Comparison of ENCODE assay signal across 11 mouse cellular contexts in genomic region chr16:26252824-26253223, GRCm38 (mm10).
DNase-seq lines count a peak whose midpoint lies in the region; ATAC-seq and TF ChIP-seq lines count a peak whose summit lies in the region.
"Had no signal": no experiment of that assay in that cellular context is flagged by ENCODE, and none has a peak within 500 bp of the region (broad histone marks: within the 10 kb centered on the region; RNA-seq: fewer than 3 reads in every experiment).

No protein-coding gene starts in this region.

- DNase-seq in kidney, adult 8-10 months = peak; percentile 5 to 34
- DNase-seq in 416B (ENCODE audit: low read depth) = peak; percentile 17
- DNase-seq in MEL (ENCODE audit: low read depth, low spot score) = no peak
- peak; percentile 64 for DNase-seq in kidney, postnatal 0 days (ENCODE audit: low spot score)
- no peak for DNase-seq in cerebellum, postnatal 36 days
- DNase-seq in adrenal gland, adult 18-20 months (ENCODE audit: low spot score in 2 of 2) = no peak
- DNase-seq: spleen, adult 18-20 months had no signal

- no peak overlapping the region for H3K4me2 ChIP-seq in kidney, embryonic 14.5 days (replicated peaks; ENCODE audit: low read depth, low read length)
- H3K4me2 ChIP-seq in kidney, postnatal 0 days (ENCODE audit: low read length) = no peak overlapping the region
- H3K4me2 ChIP-seq: embryonic facial prominence, embryonic 12.5 days; heart, embryonic 12.5 days; neural tube, embryonic 15.5 days had no signal

- no peak for TF ChIP-seq EP300 in MEL (IDR thresholded peaks at IDR 0.05; ENCODE audit: low read depth in 1 of 2, low read length in 2 of 2)

- H3K36me3 ChIP-seq in kidney, embryonic 14.5 days (ENCODE audit: control insufficient read depth, insufficient read depth, low read length) = no peaks in the 10 kb centered on the region
- no peaks in the 10 kb centered on the region for H3K36me3 ChIP-seq in MEL (ENCODE audit: control insufficient read depth in 1 of 2, insufficient read depth in 2 of 2, low read length in 2 of 2)
- H3K36me3 ChIP-seq in kidney, postnatal 0 days (ENCODE audit: insufficient read depth, low read length) = no peaks in the 10 kb centered on the region
- H3K36me3 ChIP-seq: embryonic facial prominence, embryonic 12.5 days; heart, embryonic 12.5 days; neural tube, embryonic 15.5 days had no signal

- H3K9ac ChIP-seq in kidney, embryonic 14.5 days (ENCODE audit: low read depth, low read length) = no peak overlapping the region
- no peak overlapping the region for H3K9ac ChIP-seq in MEL (ENCODE audit: control insufficient read depth, low read depth, low read length, poor library complexity, severe bottlenecking)
- H3K9ac ChIP-seq in kidney, postnatal 0 days (ENCODE audit: low read depth, low read length) = no peak overlapping the region
- H3K9ac ChIP-seq: embryonic facial prominence, embryonic 12.5 days; heart, embryonic 12.5 days; neural tube, embryonic 15.5 days had no signal

- TF ChIP-seq RAD21 in MEL (IDR thresholded peaks at IDR 0.05; ENCODE audit: low read depth, low read length) = peak; percentile 6

- WGBS in kidney, embryonic 14.5 days = 72% methylated on average over 2 of the region's 2 CpGs
- WGBS in kidney, postnatal 0 days = 61% methylated on average over 2 of the region's 2 CpGs

- no peaks in the 10 kb centered on the region for H3K79me2 ChIP-seq in MEL (ENCODE audit: control insufficient read depth, insufficient read depth, low read length, poor library complexity)

- no peak for TF ChIP-seq POLR2A in MEL (IDR thresholded peaks at IDR 0.05; ENCODE audit: control insufficient read depth in 1 of 2, insufficient read depth in 1 of 2, low read depth in 1 of 2, low read length in 2 of 2, poor library complexity in 1 of 2)

- H3K9me3 ChIP-seq in kidney, embryonic 14.5 days (ENCODE audit: control insufficient read depth, low read length) = no peaks in the 10 kb centered on the region
- no peaks in the 10 kb centered on the region for H3K9me3 ChIP-seq in MEL (replicated peaks; ENCODE audit: insufficient read depth, low read length)
- no peaks in the 10 kb centered on the region for H3K9me3 ChIP-seq in kidney, postnatal 0 days (replicated peaks; ENCODE audit: low read length)
- H3K9me3 ChIP-seq: embryonic facial prominence, embryonic 12.5 days; heart, embryonic 12.5 days; neural tube, embryonic 15.5 days had no signal

- H3K27ac ChIP-seq in kidney, embryonic 14.5 days (ENCODE audit: low read depth, low read length) = no peak overlapping the region
- no peak overlapping the region for H3K27ac ChIP-seq in MEL (ENCODE audit: control insufficient read depth, low read depth, low read length)
- H3K27ac ChIP-seq in kidney, postnatal 0 days = no peak overlapping the region
- H3K27ac ChIP-seq: embryonic facial prominence, embryonic 12.5 days; neural tube, embryonic 15.5 days had no signal

- no peaks in the 10 kb centered on the region for H3K4me1 ChIP-seq in kidney, embryonic 14.5 days (ENCODE audit: control insufficient read depth, insufficient read depth, low read length)
- H3K4me1 ChIP-seq in MEL (ENCODE audit: control insufficient read depth in 1 of 2, insufficient read depth in 2 of 2, low read length in 2 of 2) = no peaks in the 10 kb centered on the region
- H3K4me1 ChIP-seq in kidney, postnatal 0 days (replicated peaks; ENCODE audit: insufficient read depth, low read length) = no peaks in the 10 kb centered on the region
- H3K4me1 ChIP-seq: embryonic facial prominence, embryonic 12.5 days; neural tube, embryonic 15.5 days had no signal

- no peaks in the 10 kb centered on the region for H3K27me3 ChIP-seq in kidney, embryonic 14.5 days (ENCODE audit: control insufficient read depth, insufficient read depth, low read length)
- H3K27me3 ChIP-seq in MEL (ENCODE audit: control insufficient read depth in 1 of 2, insufficient read depth in 2 of 2, low read length in 2 of 2) = no peaks in the 10 kb centered on the region
- no peaks in the 10 kb centered on the region for H3K27me3 ChIP-seq in kidney, postnatal 0 days (ENCODE audit: insufficient read depth, low read length)
- H3K27me3 ChIP-seq: embryonic facial prominence, embryonic 12.5 days; heart, embryonic 12.5 days; neural tube, embryonic 15.5 days had no signal

- ATAC-seq in kidney, embryonic 14.5 days (ENCODE audit: low FRiP score, low TSS enrichment) = no peak
- 0 out of 2 replicates have a peak, but pooled peaks have one; percentile 40 for ATAC-seq in kidney, postnatal 0 days (replicated peaks; ENCODE audit: low FRiP score, low read depth)

- TF ChIP-seq CTCF in MEL (IDR thresholded peaks at IDR 0.05 in 2 of 3, conservative IDR thresholded peaks at IDR 0.05 in 1 of 3; ENCODE audit: control insufficient read depth in 1 of 3, insufficient read depth in 1 of 3, low read depth in 2 of 3, low read length in 3 of 3, poor library complexity in 1 of 3, severe bottlenecking in 1 of 3) = peak in 1 of 3 experiments; percentile 14; a peak in 1 of 6 replicates
- TF ChIP-seq CTCF in kidney, postnatal 0 days (IDR thresholded peaks at IDR 0.05; ENCODE audit: low read depth) = peak; percentile 71

- H3K4me3 ChIP-seq in kidney, embryonic 14.5 days (ENCODE audit: low read length) = no peak overlapping the region
- H3K4me3 ChIP-seq in MEL (ENCODE audit: control insufficient read depth in 1 of 2, insufficient read depth in 1 of 2, low read depth in 2 of 2, low read length in 2 of 2) = no peak overlapping the region
- H3K4me3 ChIP-seq in kidney, postnatal 0 days (replicated peaks; ENCODE audit: low read depth, low read length) = no peak overlapping the region
- H3K4me3 ChIP-seq: embryonic facial prominence, embryonic 12.5 days; heart, embryonic 12.5 days; neural tube, embryonic 15.5 days had no signal

TF ChIP-seq in MEL, 35 proteins besides CTCF, POLR2A, EP300 and RAD21:
- TF ChIP-seq MAFK (IDR thresholded peaks at IDR 0.05; ENCODE audit: borderline replicate concordance, low read depth, low read length) (no peak), HCFC1 (IDR thresholded peaks at IDR 0.05; ENCODE audit: low read depth, low read length) (no peak), POLR2AphosphoS5 (IDR thresholded peaks at IDR 0.05; ENCODE audit: borderline replicate concordance, low read depth, low read length) (no peak), MAX (IDR thresholded peaks at IDR 0.05; ENCODE audit: low read length) (no peak), MYC (IDR thresholded peaks at IDR 0.05; ENCODE audit: low read depth, low read length) (no peak), ETS1 (IDR thresholded peaks at IDR 0.05; ENCODE audit: low read depth, low read length) (no peak), SIN3A (IDR thresholded peaks at IDR 0.05; ENCODE audit: low read length) (no peak), BHLHE40 (IDR thresholded peaks at IDR 0.05; ENCODE audit: borderline replicate concordance, low read depth, low read length) (no peak), POLR2AphosphoS2 (IDR thresholded peaks at IDR 0.05; ENCODE audit: low read length) (no peak), GATA1 (IDR thresholded peaks at IDR 0.05; ENCODE audit: low read depth, low read length) (no peak), ELF1 (IDR thresholded peaks at IDR 0.05; ENCODE audit: low read depth, low read length) (no peak), MXI1 (IDR thresholded peaks at IDR 0.05; ENCODE audit: low read depth, low read length) (no peak), USF1 (IDR thresholded peaks at IDR 0.05; ENCODE audit: low read depth, low read length) (no peak), CHD2 (IDR thresholded peaks at IDR 0.05; ENCODE audit: low read length) (no peak), TBP (IDR thresholded peaks at IDR 0.05; ENCODE audit: low read depth, low read length) (no peak), ZKSCAN1 (IDR thresholded peaks at IDR 0.05; ENCODE audit: low read depth, low read length) (no peak), SMC3 (IDR thresholded peaks at IDR 0.05; ENCODE audit: low read depth, low read length) (no peak), MEF2A (IDR thresholded peaks at IDR 0.05; ENCODE audit: extremely low read depth, insufficient replicate concordance, low read depth, low read length, poor library complexity, severe bottlenecking) (no peak)

Comparison
In these comparisons a context has a peak if more than half of its experiments do, and no peak if none do; other contexts are left out.
1. DNase-seq: peak in kidney, adult 8-10 months (2 of 2), 416B (single experiment) and kidney, postnatal 0 days (single experiment); none in MEL (single experiment), cerebellum, postnatal 36 days (0 of 2) and adrenal gland, adult 18-20 months (0 of 2).